Mouse (Mus musculus): ENCODE measurements at regions not wholly inside any gene's neighbourhood (a gene's known extent, or its start where the extent isn't known, plus 50 kb on each side); places are given as distances from the start of the nearest gene placed in this dataset.
A peak's percentile ranks its signal among the peaks of the same experiment; 100 is the strongest.
"Not testable (repeated sequence)": the region's sequence is repeated elsewhere in the genome, so short reads cannot be mapped to it uniquely, and the experiment has no call there.

- H3K27me3 ChIP-seq (ENCODE audit: control insufficient read depth, insufficient read depth, low read length); H3K4me1 ChIP-seq (ENCODE audit: control insufficient read depth, insufficient read depth, low read length); H3K27ac ChIP-seq; H3K79me2 ChIP-seq (replicated peaks; ENCODE audit: control insufficient read depth, insufficient read depth, low read length); H3K4me3 ChIP-seq; intact Hi-C loops (cut with DNase I); H3K9ac ChIP-seq (ENCODE audit: low read depth, low read length); DNase-seq; H3K36me3 ChIP-seq (ENCODE audit: control insufficient read depth, insufficient read depth, low read length): not testable (repeated sequence)
Observed at GRCm38 (mm10) chr13:12940911-12941310, 64.3 kb downstream of the Prl2c2 start.

GRCm38 (mm10) chr13:12935103-12935502 is 70.1 kb downstream of the Prl2c2 start:
- H3K79me2 ChIP-seq (replicated peaks; ENCODE audit: control insufficient read depth, insufficient read depth, low read length); DNase-seq; H3K36me3 ChIP-seq (ENCODE audit: control insufficient read depth, insufficient read depth, low read length); H3K27ac ChIP-seq; H3K4me1 ChIP-seq (ENCODE audit: control insufficient read depth, insufficient read depth, low read length); H3K9ac ChIP-seq (ENCODE audit: low read depth, low read length); H3K27me3 ChIP-seq (ENCODE audit: control insufficient read depth, insufficient read depth, low read length); intact Hi-C loops (cut with DNase I); H3K4me3 ChIP-seq: not testable (repeated sequence)
- peak; percentile 53 for TF ChIP-seq CTCF (IDR thresholded peaks at IDR 0.05)
- 0% methylated on average over 1 of the region's 1 CpGs for WGBS

GRCm38 (mm10) chr13:12931907-12932617 is 73.1 kb downstream of the Prl2c2 start:
- WGBS, result 83% methylated on average over 15 of the region's 15 CpGs

GRCm38 (mm10) chr13:12930566-12930965 is 74.6 kb downstream of the Prl2c2 start:
- TF ChIP-seq EP300 (IDR thresholded peaks at IDR 0.05; ENCODE audit: insufficient read depth, low read depth, low read length) (no peak), CTCF (IDR thresholded peaks at IDR 0.05) (no peak), POLR2A (IDR thresholded peaks at IDR 0.05; ENCODE audit: insufficient read depth, low read depth, low read length) (no peak)
- intact Hi-C loops (cut with DNase I), result no loop called here
- H3K9ac ChIP-seq (ENCODE audit: low read depth, low read length), result no peak overlapping the region
- no peaks in the 10 kb centered on the region for H3K36me3 ChIP-seq (ENCODE audit: control insufficient read depth, insufficient read depth, low read length)
- WGBS, result 74% methylated on average over 5 of the region's 5 CpGs
- no peak overlapping the region for H3K4me3 ChIP-seq
- no peaks in the 10 kb centered on the region for H3K79me2 ChIP-seq (replicated peaks; ENCODE audit: control insufficient read depth, insufficient read depth, low read length)
- H3K4me1 ChIP-seq (ENCODE audit: control insufficient read depth, insufficient read depth, low read length), result no peaks in the 10 kb centered on the region
- no peak overlapping the region for H3K27ac ChIP-seq
- no peak for DNase-seq
- no peaks in the 10 kb centered on the region for H3K27me3 ChIP-seq (ENCODE audit: control insufficient read depth, insufficient read depth, low read length)

More at GRCm38 (mm10) chr13:12931907-12932617, 73.1 kb downstream of the Prl2c2 start:
- H3K36me3 ChIP-seq (ENCODE audit: control insufficient read depth, insufficient read depth, low read length); H3K79me2 ChIP-seq (replicated peaks; ENCODE audit: control insufficient read depth, insufficient read depth, low read length); DNase-seq; intact Hi-C loops (cut with DNase I); H3K27ac ChIP-seq; H3K27me3 ChIP-seq (ENCODE audit: control insufficient read depth, insufficient read depth, low read length); H3K4me1 ChIP-seq (ENCODE audit: control insufficient read depth, insufficient read depth, low read length); H3K9ac ChIP-seq (ENCODE audit: low read depth, low read length); H3K4me3 ChIP-seq: not testable (repeated sequence)
- peak; percentile 17; the same call in 1 of the 2 replicates for TF ChIP-seq CTCF (IDR thresholded peaks at IDR 0.05)

GRCm38 (mm10) chr13:12929806-12930205 is 75.4 kb downstream of the Prl2c2 start:
- intact Hi-C loops (cut with DNase I), result no loop called here
- no peaks in the 10 kb centered on the region for H3K36me3 ChIP-seq (ENCODE audit: control insufficient read depth, insufficient read depth, low read length)
- no peak for DNase-seq
- no peak overlapping the region for H3K27ac ChIP-seq
- H3K4me1 ChIP-seq (ENCODE audit: control insufficient read depth, insufficient read depth, low read length), result no peaks in the 10 kb centered on the region
- no peaks in the 10 kb centered on the region for H3K79me2 ChIP-seq (replicated peaks; ENCODE audit: control insufficient read depth, insufficient read depth, low read length)
- H3K9ac ChIP-seq (ENCODE audit: low read depth, low read length), result no peak overlapping the region
- TF ChIP-seq EP300 (IDR thresholded peaks at IDR 0.05; ENCODE audit: insufficient read depth, low read depth, low read length) (no peak), POLR2A (IDR thresholded peaks at IDR 0.05; ENCODE audit: insufficient read depth, low read depth, low read length) (no peak), CTCF (IDR thresholded peaks at IDR 0.05) (no peak)
- WGBS, result 87% methylated on average over 5 of the region's 5 CpGs
- no peaks in the 10 kb centered on the region for H3K27me3 ChIP-seq (ENCODE audit: control insufficient read depth, insufficient read depth, low read length)
- H3K4me3 ChIP-seq, result no peak overlapping the region

GRCm38 (mm10) chr13:12927587-12928345 is 77.4 kb downstream of the Prl2c2 start:
- Histone ChIP-seq H3K9ac (ENCODE audit: low read depth, low read length) (no peak overlapping the region), H3K79me2 (replicated peaks; ENCODE audit: control insufficient read depth, insufficient read depth, low read length) (no peaks in the 10 kb centered on the region), H3K27me3 (ENCODE audit: control insufficient read depth, insufficient read depth, low read length) (no peaks in the 10 kb centered on the region), H3K36me3 (ENCODE audit: control insufficient read depth, insufficient read depth, low read length) (no peaks in the 10 kb centered on the region), H3K4me3 (no peak overlapping the region), H3K4me1 (ENCODE audit: control insufficient read depth, insufficient read depth, low read length) (no peaks in the 10 kb centered on the region), H3K27ac (no peak overlapping the region)
- 85% methylated on average over 15 of the region's 15 CpGs for WGBS
- DNase-seq, result no peak
- intact Hi-C loops (cut with DNase I), result no loop called here
- TF ChIP-seq CTCF (IDR thresholded peaks at IDR 0.05), result no peak
- no peak for TF ChIP-seq POLR2A (IDR thresholded peaks at IDR 0.05; ENCODE audit: insufficient read depth, low read depth, low read length)
- no peak for TF ChIP-seq EP300 (IDR thresholded peaks at IDR 0.05; ENCODE audit: insufficient read depth, low read depth, low read length)
